Mouse (Mus musculus): Measurements from ENCODE around the gene Serinc3.

DNA sequence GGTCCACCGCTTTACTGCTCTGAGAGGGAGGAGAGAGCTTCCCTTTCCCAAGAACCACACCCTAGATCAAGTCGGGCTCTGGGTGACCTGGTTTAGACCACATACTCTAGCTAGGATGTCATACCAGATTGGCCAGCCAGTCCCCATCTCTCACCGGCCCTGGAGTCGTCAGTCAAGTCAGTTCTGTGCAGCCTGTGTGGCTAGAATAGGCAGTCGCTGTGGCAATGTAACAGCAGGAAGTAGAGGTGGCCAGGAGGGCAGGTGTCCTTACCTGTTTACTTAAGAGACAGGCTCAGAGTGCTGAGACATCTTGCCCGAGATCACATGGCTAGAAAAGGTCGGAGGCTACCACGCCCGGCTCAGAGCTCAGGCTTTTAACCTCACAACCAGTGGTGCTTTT lies 33.8 kb downstream of the Serinc3 start:
- no peak for TF ChIP-seq CTCF (IDR thresholded peaks at IDR 0.05; ENCODE audit: insufficient read depth, low read length)
- no peak for TF ChIP-seq POLR2A (IDR thresholded peaks at IDR 0.05; ENCODE audit: borderline replicate concordance, extremely low read depth, low read depth, low read length)
